Mouse (Mus musculus): ENCODE data around the gene Gcm1. TPM values are rescaled to one million over a fixed set of nuclear protein-coding genes. Genes with fewer than 3 reads are reported as not detected.

Gcm1 gene
- polyA plus RNA-seq, 1 experiment from 2014 or later, result not detected

- H3K9ac ChIP-seq, result peak overlapping the region; percentile 97
- H3K27me3 ChIP-seq (ENCODE audit: control insufficient read depth, insufficient read depth, low read length), result no peaks in the 10 kb centered on the region
- DNase-seq (ENCODE audit: low spot score) (peak; percentile 52), ATAC-seq (ENCODE audit: low FRiP score) (no peak; the same call in 1 of the 2 replicates)
- H3K27ac ChIP-seq, result peak overlapping the region; percentile 96
- H3K4me3 ChIP-seq (replicated peaks; ENCODE audit: low read length), result peak overlapping the region; percentile 84
- H3K4me1 ChIP-seq (replicated peaks; ENCODE audit: control insufficient read depth, insufficient read depth, low read length), result peaks cover 18% of the 10 kb centered on the region
- WGBS, result 1% methylated on average over 14 of the region's 14 CpGs
- peaks cover 5% of the 10 kb centered on the region; the same call in 1 of the 2 replicates for H3K36me3 ChIP-seq (replicated peaks; ENCODE audit: control insufficient read depth, insufficient read depth)
- H3K9me3 ChIP-seq (ENCODE audit: control insufficient read depth, low read length), result no peaks in the 10 kb centered on the region
- H3K4me2 ChIP-seq (replicated peaks), result peak overlapping the region; percentile 89
Observed at GRCm38 (mm10) chr9:78113538-78113885, 61.8 kb downstream of the Gcm1 start.

Other genes starting within 250 kb of the Gcm1 start
- 73.5 and 79.3 TPM in 2 replicates for gene Elovl5, start 134.6 kb upstream of the Gcm1 start, polyA plus RNA-seq (2014; fragmentation: Nextera tagmentation; extraction: Ambion mirVana)
- gene Fbxo9, start 57.1 kb downstream of the Gcm1 start, polyA plus RNA-seq (2014; fragmentation: Nextera tagmentation; extraction: Ambion mirVana), result 82.1 and 96.8 TPM in 2 replicates
- gene Ick, start 57.3 kb downstream of the Gcm1 start, polyA plus RNA-seq (2014; fragmentation: Nextera tagmentation; extraction: Ambion mirVana), result 34.6 and 38.9 TPM in 2 replicates
- gene Gsta4, start 130.8 kb downstream of the Gcm1 start, polyA plus RNA-seq (2014; fragmentation: Nextera tagmentation; extraction: Ambion mirVana), result 23.6 and 31.3 TPM in 2 replicates
- not detected in 2 replicates for gene Gsta1, start 178.7 kb downstream of the Gcm1 start, polyA plus RNA-seq (2014; fragmentation: Nextera tagmentation; extraction: Ambion mirVana)
- gene Gm3776, start 205.2 kb downstream of the Gcm1 start, polyA plus RNA-seq (2014; fragmentation: Nextera tagmentation; extraction: Ambion mirVana), result not detected in 2 replicates
- not detected in 2 replicates for gene Gm10639, start 238.0 kb downstream of the Gcm1 start, polyA plus RNA-seq (2014; fragmentation: Nextera tagmentation; extraction: Ambion mirVana)

Data from hindbrain, embryonic 14.5 days (tissue).